Mouse (Mus musculus) ovary, postnatal 10 days (tissue): Measurements from ENCODE around the gene Obsl1.

Experiments used
- DNase-seq: peaks from one replicate; pipeline ENCODE4 v3.0.0; 2022; ENCODE audit warnings: low spot score

Obsl1 gene

GRCm38 (mm10) chr1:75518427-75518826, 12.2 kb upstream of the Obsl1 start:
- no peak for DNase-seq

- no peak for DNase-seq
Observed at GRCm38 (mm10) chr1:75517984-75518383, 11.7 kb upstream of the Obsl1 start.

GRCm38 (mm10) chr1:75516703-75517380, 10.6 kb upstream of the Obsl1 start:
- DNase-seq = no peak

- no peak for DNase-seq
Observed at GRCm38 (mm10) chr1:75512550-75512949, 6.3 kb upstream of the Obsl1 start.

GRCm38 (mm10) chr1:75511437-75512210, 5.4 kb upstream of the Obsl1 start:
- no peak for DNase-seq

- no peak for DNase-seq
Observed at GRCm38 (mm10) chr1:75510154-75510553, 3.9 kb upstream of the Obsl1 start.

GRCm38 (mm10) chr1:75509586-75509985, 3.3 kb upstream of the Obsl1 start:
- no peak for DNase-seq

- no peak for DNase-seq
Observed at GRCm38 (mm10) chr1:75507006-75507405, 754 bp upstream of the Obsl1 start, which contains the start of gene Inha. TSS of gene Inha (plus strand) at chr1:75507077.

GRCm38 (mm10) chr1:75505159-75505955, 895 bp downstream of the Obsl1 start:
- DNase-seq = peak; percentile 45

- DNase-seq = no peak
Observed at GRCm38 (mm10) chr1:75504256-75505045, 1.8 kb downstream of the Obsl1 start.

GRCm38 (mm10) chr1:75503651-75503980, 2.6 kb downstream of the Obsl1 start:
- DNase-seq = no peak

GRCm38 (mm10) chr1:75502945-75503650, 3.2 kb downstream of the Obsl1 start:
- DNase-seq = no peak

GRCm38 (mm10) chr1:75501905-75502304, 4.3 kb downstream of the Obsl1 start:
- DNase-seq = no peak

- DNase-seq = no peak
Observed at GRCm38 (mm10) chr1:75499441-75499840, 6.8 kb downstream of the Obsl1 start.

- no peak for DNase-seq
Observed at GRCm38 (mm10) chr1:75498897-75499296, 7.4 kb downstream of the Obsl1 start.

GRCm38 (mm10) chr1:75494878-75495548, 11.2 kb downstream of the Obsl1 start:
- DNase-seq = no peak

- DNase-seq = no peak
Observed at GRCm38 (mm10) chr1:75492579-75493170, 13.6 kb downstream of the Obsl1 start.

GRCm38 (mm10) chr1:75490785-75491551, 15.3 kb downstream of the Obsl1 start:
- no peak for DNase-seq

GRCm38 (mm10) chr1:75487405-75488161, 18.7 kb downstream of the Obsl1 start:
- DNase-seq = no peak
